Mouse (Mus musculus) thymus, postnatal 4 days (tissue): Measurements from ENCODE around the gene Stx12.

Experiments used
- DNase-seq: peaks from one replicate; pipeline ENCODE4 v3.0.0; 2021

The Stx12 gene

DNA sequence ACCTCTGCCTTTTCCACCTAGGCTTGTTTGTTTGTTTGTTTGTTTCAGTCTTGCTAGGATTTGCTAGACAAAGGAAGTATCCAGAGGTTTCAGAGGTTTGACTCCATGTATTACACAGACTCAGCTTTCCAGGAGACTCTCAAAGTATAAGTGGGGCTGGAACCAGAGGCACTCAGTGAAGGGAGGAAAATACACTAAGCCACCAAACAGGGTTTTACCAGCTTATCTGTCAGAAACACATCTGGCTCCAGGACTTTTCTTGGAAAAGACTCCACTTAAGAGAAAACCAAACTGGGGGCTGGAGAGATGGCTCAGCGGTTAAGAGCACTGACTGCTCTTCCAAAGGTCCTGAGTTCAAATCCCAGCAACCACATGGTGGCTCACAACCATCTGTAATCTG, 23.4 kb downstream of the Stx12 start:
- no peak for DNase-seq

DNA sequence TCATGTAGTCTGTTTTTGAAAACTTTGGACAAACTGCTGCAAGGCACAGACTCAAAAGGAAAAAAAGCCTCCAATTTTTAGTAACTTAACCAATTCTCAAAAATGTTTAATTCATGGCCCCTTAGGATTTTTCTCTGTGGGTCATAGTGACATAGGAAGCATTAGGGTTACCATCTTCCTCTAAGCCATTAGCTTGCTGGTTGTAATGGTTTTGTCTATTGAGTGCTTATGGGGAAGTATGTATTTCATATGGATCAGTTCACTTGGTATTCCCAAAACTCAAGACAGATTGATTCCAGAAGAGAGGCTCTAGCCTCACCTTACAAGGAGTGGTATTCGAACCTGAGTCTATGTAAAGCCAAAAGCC, 40.6 kb downstream of the Stx12 start:
- DNase-seq, result no peak

DNA sequence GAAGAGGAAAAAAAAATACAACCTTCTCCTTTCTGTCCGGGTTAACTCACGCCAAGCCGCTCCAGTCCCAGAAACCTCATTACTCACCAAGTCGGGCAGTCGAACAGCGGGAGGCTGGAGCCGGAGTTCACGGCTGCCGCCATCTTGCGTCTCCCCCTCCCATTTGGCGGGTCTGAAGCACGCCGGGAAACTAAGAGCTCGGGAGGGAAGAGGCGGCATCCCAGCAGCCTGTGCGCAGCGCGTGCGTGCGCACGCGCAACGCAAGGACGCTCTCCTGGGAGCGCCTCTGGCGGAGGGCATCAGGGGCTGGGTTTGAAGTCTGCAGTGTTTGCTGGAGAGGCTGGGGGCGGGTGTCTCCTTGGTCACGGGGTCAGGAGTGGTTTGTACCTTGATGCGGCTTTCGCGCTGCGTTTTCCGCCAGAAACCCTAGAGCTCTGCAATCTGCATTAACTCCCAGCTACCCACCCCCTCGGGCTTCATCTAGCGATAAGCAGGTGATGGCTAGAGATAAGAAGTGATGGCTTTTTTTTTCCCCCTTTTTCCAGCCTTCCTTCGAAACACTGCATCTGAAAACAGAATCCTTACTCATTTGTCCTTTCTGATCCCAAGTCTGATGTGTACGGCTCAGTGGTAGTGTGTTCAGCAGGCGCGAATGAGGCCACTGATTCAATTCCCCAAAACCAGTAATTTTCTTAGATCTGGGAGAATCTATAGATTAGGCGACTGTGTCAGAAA, 41.2 kb downstream of the Stx12 start, which contains the start of gene Ppp1r8:
Gene Ppp1r8, minus strand, starts transcription at position 200 of the 735 bp plus-strand sequence.
- peak; percentile 89 for DNase-seq

DNA sequence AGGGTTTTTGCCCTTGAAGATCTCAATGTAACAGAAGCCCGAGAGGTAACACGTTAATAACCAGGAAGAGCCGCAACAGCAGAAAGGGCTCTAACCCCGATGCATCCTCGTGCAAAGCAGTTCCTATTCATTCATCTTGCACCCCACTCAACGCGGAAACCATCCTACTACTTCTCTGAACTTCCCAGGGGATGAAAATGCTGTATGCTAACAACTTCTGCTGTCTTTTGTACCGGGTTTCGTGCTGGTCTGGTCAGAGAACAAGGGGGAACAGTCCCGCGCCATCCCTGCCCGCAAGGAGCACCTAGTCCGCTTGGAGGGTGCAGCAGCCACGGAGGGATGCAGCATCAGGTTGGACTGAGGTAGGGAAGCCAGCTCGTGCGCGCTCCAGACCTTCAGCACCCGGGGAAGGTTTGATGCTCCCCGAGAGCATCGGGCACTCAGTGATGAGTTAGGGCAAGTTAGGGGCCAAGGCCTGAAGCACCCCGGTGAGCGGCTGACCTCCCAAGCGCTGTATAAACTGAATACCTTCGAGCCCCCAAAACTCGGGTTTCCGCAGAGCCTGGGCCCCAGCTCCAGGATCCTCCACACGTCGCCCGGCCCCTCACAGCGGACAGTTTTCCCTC, 41.9 kb downstream of the Stx12 start:
- peak; percentile 58 for DNase-seq

DNA sequence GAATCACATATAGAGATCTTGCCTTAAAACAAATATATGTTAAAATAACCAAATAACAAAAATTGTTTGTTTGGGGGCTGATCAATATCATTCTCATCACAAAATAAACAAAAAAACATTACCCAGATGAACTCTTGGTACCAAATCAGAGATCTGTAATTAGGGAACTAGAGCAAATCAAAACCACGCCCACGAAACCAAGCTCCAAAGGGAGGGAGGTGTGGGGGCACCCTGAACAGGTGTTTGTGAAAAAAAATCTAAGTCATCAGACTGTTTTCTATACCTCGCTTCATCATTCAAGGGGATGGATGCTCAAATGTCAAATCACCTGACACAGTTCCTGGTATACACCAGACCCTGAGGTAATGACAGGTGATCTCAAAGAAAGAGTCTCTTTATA, 42.8 kb downstream of the Stx12 start:
- no peak for DNase-seq

DNA sequence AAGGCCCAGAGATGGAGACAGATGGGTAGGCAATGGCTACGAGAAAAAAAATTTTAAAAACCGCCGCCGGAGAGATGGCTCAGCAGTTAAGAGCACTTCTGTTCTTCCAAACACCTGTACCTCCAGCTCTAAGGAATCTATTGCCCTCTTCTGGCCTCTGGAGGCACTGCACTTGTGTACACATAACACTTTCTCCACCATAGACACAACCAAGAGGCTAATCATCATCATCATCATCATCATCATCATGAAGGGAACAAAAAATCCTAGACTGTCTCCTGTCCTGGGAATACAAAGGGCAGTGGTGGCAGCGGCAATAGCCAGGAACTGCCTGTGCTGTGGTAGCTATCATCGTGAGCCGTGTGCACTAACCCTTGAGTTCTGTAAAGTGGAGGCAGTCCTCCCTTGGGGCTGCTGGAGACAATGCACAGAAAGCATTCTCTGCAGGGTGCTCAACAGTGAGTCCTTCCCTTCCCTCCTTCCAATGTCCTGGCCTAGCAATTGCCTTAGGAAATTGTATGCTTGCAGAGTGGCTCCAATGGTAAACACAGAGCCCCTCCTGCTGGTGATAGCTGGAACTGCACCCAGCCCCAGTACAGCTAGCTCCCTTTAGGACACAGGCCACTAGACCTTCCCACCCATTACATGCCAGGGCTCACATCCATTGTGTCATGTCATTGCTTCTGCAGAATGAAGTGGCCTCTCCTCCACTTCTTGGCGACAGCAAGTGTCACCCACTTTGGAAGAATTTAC, 60.5 kb downstream of the Stx12 start:
- DNase-seq, result peak; percentile 92

DNA sequence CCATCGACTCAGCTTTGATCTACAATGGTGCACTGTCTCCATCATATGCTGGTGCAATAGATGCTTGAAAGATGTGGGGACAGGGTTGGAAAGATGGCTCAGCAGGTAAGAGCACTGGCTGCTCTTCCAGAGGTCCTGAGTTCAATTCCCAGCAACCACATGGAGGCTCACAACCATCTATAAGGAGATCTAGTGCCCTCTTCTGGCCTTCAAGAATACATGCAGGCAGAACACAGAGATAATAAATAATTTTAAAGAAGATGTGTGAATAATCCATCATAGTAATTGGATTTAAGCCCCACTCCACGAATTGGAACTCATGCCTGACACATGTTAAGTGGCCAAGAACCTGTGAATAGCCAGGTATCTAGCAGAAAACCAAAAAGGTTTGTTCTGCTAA, 65.9 kb downstream of the Stx12 start:
- no peak for DNase-seq

DNA sequence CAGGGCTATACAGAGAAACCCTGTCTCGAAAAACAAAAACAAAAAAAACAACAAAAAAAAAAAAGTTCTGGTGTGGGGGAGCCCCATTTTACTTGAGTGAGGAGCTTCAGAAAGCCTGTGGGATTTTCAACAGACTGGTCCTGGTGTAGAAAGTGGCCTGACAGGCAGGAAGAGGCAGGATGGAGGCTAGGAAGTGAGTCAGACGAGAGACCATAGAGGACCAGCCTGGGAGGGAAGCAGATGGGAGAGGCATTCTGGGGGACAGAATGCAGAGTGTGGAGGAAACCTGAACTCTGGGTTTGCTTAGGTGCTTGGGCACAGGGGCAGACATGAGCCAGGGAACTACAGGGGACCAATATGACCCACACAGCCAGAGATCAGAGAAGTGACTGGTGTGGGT, 67.5 kb downstream of the Stx12 start:
- DNase-seq, result no peak

DNA sequence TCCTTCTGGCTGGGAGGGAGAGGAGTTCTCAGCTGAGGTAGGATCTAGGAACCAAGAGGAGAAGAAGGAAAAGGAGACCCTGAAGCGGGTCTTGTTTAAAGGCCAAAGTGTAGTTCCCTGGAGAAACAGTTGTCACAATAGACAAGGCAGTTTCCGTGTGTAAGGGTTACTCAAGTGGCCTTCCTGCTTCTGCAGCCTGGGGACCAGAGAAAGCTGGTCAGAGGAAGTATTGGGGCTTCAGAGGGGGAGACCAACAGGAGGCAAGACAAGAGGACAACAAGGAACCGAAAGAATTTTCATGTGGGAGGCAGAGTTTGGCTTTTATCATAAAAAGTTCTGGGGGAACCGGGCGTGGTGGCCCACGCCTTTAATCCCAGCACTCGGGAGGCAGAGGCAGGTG, 67.9 kb downstream of the Stx12 start:
- DNase-seq, result no peak

DNA sequence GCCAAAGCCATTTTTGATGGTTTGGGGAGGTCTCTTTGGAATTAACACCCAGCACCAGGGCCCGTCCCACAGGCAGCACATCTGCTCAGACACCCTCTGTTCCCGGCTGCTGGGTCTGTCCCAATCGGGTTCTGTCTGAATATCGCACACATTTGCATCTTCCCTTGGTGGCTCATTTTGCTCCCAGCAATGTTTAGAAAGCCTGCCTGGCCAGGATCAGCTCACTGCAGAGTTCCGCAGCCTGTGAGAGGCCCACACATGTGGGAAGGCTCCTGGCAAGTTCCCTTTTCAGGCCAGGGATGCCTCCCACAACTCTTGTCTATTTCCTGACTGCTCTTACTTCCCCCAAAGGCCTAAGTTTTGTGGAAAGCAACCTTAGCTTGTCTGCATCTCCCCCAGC, 74.7 kb downstream of the Stx12 start:
- DNase-seq, result no peak

DNA sequence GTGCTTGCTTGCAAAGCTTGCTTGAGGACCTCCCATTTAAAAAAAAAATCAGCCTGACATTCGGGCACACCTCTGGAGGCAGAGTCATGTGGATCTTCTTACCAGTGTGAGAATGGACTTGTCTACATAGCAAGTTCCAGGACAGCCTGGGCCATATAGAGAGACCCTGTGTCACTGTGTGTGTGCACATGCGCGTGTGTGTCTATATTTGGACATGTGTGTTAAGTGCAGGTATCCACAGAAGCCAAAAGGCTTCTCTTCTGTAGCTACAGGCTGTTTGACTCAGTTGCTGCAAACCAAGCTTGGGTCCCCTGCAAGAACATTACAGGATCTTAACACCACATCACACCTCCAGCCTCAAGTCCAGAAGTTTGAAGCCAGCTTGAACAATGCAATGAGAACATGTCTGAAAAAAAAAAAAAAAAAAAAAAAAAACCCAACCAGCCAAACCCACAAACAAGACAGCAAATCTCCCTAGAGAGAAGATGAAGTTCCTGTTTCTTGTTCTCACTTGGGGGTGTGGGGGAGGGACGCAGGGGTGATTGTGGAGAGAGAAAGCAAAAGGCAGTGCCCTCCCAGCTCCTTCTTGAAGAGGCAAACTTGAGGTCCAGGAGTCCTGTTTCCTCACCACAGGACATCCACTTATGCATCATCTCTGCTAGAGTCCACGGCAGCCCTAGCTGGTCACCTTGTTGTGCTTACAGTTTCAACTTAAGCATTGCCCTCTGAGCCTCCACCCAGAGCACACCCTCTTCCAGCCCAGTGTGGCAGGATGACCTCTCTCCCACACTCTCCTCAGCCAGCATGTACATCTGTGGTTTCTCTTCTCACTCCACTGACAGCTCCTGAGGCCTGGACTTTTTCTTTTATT, 76.3 kb downstream of the Stx12 start:
- no peak for DNase-seq

DNA sequence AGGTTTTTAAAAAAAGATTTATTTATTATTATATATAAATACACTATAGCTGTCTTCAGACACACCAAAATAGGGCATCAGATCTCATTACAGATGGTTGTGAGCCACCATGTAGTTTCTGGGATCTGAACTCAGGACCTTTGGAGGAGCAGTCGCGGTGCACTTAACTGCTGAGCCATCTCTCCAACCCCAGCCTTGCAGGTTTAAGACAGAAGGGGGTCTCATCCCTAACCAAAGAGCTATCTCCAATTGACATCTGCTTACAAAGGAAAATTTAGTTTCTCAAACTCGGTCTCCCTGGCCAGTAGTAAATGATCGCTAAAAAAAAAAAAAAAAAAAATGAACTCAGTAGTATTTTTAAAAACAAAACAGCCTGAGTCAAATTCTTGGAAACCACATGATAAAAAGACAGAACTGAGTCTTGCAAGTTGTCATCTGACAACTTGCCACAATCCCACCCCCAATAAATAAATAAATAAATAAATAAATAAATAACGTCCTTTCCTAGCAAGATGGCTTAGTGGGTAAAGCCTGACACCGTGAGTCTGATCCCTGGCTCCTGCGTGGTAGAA, 77.6 kb downstream of the Stx12 start:
- no peak for DNase-seq

DNA sequence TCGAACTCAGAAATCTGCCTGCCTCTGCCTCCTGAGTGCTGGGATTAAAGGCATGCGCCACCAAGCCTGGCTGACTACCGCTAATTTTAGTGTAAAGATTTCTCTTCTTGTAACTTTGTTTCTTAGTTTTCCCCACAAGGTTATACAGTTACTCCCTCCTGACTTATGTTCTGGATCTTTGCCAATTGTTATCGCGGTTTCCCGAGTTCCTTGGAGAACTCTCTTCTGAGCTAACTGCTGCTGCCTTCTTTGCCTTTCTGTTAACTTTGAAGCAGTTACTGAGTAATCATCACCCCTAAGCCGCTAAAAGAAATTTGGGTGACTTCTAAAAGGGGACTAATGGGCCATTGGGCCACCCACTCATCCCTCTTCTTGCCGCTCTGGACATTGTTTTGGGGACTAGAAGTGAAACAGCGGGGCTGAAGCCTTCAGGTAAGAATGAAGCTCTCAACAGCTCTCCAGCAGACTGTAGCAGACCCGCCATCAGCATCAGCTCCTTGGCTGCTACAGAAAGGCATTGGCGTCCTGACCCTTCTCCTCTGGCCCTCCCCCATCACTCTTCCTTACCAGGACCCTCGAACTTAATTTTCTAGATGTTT, 78.6 kb downstream of the Stx12 start:
- DNase-seq, result no peak

DNA sequence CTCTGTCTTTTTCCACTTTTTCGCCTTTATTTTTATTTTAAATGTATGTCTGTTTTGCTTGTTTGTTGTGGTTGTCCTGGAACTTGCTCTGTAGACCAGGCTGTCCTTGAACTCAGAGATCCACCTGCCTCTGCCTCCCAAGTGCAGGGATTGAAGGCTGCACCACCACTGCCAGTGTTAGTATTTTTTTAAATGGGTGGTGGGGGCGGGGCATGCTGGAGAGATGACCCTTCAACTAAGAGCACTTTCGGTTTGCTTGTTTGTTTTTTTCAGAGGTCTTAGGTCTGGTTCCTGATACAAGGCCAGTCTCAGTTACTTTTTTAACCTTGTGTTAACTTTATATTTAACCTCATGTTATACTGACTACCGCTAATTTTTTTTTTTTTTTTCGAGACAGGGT, 79.2 kb downstream of the Stx12 start:
- DNase-seq, result no peak

DNA sequence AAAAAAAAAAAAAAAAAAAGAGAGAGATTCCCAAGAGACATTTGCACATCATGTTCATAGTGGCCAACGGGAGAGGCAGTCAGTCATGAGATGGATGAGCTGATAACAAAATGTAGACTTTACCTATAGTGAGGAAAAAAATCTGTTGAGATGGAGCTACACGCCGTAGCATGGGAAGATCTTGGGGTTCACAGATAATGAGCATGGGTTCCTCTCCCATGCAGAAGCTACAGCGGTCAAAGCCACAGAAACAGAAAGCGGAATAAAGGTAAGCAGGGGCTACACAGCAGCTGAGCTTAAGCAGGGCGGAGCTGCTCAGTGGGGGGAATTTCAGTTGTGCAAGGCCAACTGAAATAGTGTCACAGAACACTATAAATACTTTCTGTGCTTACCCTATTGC, 80.0 kb downstream of the Stx12 start:
- DNase-seq, result no peak

DNA sequence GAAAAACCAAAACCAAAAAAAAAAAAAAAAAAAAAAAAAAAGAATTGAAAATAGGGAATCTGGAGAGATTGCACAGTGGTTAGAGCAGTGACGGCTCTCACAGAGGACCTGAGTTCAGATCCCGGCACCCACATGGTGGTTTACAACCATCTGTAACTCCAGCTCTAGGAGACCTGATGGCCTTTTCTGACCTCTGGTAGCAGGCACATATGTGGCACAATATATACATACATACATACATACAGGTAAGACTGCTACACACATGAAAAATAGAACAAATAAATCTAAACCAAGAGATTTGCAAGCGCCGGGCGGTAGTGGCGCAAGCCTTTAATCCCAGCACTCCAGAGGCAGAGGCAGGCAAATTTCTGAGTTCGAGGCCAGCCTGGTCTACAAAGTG, 80.4 kb downstream of the Stx12 start:
- DNase-seq, result no peak
